Mouse (Mus musculus): ENCODE results near the gene Myh3.
A peak's percentile ranks its signal among the peaks of the same experiment; 100 is the strongest.

Myh3 gene

GRCm38 (mm10) chr11:67104714-67105113 lies 26.6 kb downstream of the Myh3 start:
- DNase-seq (ENCODE audit: low spot score in 2 of 2), result no peak

DNA sequence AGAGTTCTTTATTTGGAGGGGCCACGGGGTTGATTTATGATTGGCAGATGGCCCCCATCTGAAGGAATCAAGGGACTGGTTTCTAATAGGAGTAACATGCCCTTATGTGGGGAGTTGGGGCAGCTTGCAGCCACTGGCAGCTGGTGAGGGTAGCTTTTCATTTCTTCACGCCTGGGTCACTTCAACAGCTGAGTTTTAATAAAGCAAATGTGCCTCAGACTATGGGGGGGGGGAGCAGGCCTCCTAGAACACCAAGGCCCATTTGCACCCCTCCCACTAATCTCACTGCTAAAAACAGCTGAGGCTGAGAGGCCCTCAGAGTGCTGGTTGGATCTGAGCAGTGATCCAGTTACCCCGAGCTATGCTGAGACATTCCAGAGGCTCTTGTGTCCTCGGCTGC lies 27.6 kb downstream of the Myh3 start:
- DNase-seq (ENCODE audit: low spot score in 2 of 2), result no peak

DNA sequence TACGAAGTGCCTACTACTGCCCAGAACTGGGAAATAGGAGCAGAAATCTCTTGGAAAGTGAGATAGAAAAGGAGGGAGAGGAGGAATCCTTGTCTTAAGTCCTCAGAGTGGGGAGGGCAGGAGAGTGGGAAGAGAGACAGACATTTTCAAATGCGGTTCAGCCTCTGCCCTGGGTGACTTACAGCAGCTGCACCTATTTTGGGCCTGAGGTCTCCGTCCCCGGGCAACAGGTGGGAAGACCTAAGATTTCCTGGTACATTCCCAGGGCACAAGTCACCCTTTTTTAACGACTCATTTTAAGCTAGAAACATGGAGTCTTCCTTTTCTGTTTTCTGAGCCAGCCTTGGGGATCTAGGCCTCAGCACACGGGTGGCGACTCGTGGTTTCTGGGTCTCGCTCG lies 28.9 kb downstream of the Myh3 start:
- DNase-seq (ENCODE audit: low spot score in 2 of 2), result no peak

DNA sequence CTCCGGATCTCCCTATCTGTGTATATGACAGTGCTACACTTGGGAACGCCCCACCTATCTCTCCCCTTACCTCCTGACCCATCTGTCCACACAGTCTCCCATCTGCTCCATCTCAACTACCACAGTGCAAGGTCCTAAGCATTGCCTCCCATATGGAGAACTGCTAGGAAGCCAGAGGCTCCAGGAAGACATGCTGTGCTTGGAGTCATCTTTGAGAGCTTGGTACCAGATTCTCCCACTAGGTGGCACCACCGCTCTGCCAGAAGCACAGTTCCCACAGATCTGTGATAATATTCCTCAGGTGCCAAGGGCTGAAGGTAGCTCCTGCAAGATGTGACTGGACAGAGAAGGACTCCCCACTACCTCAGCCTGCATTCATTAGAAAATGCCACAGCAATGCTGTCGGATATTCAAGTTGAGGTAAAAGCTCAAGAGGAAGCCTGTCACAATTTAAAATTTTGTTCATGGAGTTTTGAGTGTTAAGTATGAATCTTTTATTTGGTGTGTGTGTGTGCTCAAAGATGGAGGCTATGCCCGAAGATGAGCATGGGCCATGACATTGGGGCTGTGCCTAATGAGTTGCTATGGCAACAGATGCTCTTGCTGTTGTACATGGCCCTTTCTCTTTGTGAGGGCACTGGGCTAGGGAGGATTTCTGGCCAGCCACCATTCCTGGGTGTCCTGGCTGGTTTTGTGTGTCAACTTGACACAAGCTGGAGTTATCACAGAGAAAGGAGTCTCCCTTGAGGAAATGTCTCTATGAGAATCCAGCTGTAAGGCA lies 32.3 kb downstream of the Myh3 start:
- peak; percentile 51 to 53 for DNase-seq (ENCODE audit: low spot score in 2 of 2)

DNA sequence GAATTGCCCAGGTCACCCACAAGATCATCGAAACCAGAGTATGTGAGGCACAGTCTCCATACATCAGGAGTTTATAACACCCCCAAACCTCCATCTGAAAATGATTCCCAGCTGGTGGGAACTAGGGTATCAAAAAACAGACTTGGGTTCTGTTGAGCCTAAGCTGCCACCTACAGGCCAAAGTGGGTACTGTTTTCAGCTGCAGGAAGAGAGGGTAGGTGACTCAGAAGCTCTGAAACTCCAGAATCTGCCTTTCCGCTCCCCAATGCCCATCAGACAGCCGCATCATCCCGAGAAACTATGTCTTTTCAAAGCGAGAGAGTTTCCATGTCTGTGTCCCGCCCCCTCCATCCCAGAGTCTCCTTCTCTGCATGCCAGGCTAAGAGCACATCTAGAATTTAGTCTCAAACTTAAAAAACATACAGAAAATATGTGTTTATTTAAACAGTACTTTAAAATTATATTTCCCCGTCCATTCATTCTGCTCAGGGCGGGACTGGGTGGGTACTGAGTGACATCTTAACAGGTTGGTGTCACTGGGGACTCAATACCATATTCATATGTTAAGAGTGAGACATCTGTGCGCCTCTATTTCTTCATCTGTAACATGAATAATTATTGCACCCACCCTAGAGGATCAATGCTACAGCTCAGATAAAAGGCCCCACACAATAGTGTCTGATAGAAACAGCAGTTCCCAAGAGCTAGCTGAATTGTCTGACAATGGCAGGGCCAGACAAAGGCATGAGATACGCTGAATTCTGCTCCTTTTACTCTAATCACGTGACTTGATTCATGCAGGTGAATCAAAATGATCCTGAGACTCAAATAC lies 34.1 kb downstream of the Myh3 start:
- DNase-seq (ENCODE audit: low spot score in 2 of 2), result peak; percentile 42 to 47

GRCm38 (mm10) chr11:67112851-67113202 lies 34.7 kb downstream of the Myh3 start:
- DNase-seq (ENCODE audit: low spot score in 2 of 2), result peak; percentile 46 to 48

- DNase-seq (ENCODE audit: low spot score in 2 of 2), result no peak
Measured at GRCm38 (mm10) chr11:67113381-67113780, 35.3 kb downstream of the Myh3 start.

DNA sequence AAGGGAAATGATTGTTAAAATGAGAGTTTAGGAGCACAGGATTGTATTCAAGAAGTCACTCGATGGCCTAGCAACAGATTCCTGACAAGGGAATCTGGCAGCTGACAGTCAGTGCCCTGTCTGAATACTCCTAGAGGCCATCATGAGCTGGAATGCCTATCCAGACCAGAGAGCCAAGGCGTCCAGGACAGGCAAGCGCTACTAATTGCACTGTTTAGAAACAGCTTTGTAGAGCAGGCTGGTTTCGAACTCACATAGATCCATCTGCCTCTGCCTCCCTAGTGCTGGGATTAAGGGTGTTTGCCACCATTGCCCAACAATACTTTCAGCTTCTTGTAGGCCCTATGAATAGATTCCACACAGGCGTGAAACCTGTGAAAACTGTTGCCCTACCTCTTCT lies 36.2 kb downstream of the Myh3 start:
- DNase-seq (ENCODE audit: low spot score in 2 of 2), result no peak

DNA sequence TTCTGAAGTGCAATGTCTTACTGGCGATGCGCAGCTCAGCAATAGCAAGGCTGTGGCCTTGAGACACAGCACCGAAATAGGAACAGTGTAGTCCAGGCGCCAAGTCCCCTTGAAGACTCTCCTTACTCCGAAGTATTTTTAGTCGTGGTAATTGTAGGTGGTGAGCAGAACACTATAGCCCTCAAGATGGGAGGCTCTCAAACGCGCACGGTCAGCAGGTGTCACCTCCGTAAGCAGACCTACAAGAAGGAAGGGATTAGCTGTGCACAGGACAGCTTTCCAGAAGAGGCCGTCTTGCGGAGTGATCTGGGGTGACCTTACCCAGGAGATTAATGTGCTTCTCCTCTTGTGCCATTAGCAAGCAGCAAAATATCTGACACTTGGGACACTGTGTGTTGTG lies 36.8 kb downstream of the Myh3 start:
- DNase-seq (ENCODE audit: low spot score in 2 of 2), result no peak

- no peak for DNase-seq (ENCODE audit: low spot score in 2 of 2)
Measured at GRCm38 (mm10) chr11:67116725-67117124, 38.6 kb downstream of the Myh3 start.

GRCm38 (mm10) chr11:67119539-67120070 lies 41.5 kb downstream of the Myh3 start:
- no peak for DNase-seq (ENCODE audit: low spot score in 2 of 2)

DNA sequence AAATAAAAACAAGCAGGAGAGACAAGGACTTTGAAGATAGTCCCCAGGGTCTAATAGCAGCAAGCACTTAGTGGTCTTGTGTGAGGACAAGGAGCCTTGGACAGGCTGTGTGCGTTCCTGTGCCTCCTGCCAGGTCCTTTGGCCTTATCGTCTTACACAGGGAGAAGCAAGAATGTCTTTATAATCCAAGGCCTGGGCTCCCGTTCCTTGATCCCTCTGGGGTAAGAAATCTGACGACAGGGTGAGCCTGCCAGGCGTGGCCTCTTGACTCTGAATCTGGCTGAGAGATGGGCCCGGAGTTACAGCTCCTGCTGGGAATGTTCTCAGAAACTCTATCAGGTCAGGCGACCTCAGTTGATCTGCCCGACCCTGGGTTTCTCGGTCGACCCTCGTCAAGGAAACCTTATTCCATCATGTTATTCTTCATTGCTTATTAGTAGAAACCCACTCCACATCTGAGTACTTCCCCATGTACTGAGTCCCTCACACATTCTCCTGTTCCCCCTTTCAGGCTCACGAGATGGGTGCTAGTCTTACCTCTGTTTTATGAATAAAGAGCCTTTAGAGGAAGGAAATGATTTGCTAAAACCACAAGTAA lies 42.7 kb downstream of the Myh3 start:
- no peak for DNase-seq (ENCODE audit: low spot score in 2 of 2)

GRCm38 (mm10) chr11:67124943-67125342 lies 46.8 kb downstream of the Myh3 start:
- DNase-seq (ENCODE audit: low spot score in 2 of 2), result no peak

DNA sequence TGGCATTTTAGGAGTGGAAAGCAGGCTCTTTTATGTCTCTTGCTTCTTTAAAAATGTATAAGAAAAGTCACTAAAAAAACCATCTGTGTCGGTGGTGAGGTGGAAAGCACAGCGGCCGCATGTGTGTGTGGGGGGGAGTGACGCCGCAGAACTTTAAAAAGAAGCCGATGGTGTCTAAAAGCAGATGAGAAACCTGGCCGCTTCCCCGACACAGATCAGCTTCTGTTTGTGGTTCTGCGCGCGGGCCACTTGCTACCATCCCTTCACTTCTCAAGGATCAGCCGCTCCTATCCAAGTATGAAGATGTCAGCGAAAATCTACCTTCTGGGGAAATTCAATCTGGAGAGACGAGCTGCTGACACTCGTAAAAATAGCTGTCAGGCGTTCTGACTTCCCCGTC lies 47.3 kb downstream of the Myh3 start:
- DNase-seq (ENCODE audit: low spot score in 2 of 2), result no peak

DNA sequence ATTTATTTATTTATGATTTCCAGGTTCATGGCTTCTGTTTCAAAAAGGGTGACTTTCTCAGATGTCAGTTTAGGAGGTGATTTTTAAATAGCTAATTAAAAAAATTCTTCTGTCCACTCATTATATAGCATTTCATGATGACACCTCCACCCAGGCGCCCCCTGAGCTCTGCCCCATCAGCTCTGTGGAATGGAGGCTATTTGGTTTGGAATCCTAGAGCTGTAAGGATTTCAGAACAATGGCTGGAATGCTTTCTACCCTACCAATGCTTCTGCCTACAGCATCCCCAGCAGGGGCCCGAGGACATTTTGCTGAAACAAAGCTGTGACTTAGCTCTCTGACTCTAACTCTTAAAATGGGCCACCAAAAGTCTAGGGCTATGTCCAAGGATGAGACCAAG lies 55.4 kb downstream of the Myh3 start:
- DNase-seq (ENCODE audit: low spot score in 2 of 2), result no peak

DNA sequence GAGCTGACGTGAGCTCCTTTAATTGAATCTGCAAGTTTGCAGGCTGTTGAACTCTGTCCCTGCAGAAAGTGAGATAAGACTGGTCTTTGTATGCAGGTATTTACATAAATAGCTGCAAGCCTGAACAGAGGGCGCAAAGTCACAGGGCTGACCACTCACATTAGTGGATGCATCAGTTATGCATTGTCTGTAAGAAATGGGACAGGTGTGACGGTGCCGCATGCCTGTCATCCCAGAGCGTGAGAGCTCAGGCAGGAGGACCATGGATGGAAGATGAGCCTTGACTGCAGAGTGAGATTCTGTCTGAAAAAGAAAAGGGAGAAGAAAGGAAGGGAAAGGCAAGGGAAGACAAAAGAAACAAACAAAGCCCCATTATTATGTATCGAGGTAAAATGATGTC lies 56.6 kb downstream of the Myh3 start:
- DNase-seq (ENCODE audit: low spot score in 2 of 2), result no peak

DNA sequence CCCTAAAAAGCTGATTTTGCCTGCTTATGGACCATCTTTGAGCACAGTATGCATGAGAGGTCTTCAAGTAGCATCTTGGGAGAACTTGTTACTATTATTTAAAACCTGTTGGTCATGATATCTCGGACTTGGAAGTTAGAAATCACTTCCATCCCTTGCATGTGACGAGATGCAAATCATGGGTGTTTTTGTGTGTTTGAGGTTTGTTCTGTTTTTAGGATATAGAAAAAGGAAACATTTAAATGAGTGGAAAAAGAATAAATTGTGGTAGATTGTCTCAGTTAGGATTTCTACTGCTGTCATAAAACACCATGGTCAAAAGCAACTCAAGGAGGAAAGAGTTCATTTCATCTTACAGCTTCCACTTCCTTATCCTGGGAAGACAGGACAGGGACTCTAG lies 57.4 kb downstream of the Myh3 start:
- DNase-seq (ENCODE audit: low spot score in 2 of 2), result no peak

DNA sequence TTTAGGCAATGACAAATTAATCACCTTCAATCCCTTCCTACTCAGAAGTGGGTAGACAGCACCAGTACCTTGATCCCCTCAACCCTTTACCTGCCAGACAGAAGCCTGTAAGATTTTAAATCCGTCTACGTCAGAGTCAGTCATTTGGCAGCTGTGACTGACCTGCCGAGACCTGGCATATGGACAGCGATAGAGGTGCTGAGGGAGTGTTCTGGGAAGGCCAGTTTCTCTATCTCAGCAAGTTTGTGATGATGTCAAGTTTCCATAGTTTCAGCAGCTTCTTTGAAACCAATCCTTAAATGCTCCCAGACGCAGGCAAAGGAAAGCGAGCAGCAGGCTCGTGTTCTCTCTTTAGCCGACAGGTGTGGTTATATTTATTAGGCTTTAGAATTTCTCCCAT lies 61.5 kb downstream of the Myh3 start:
- no peak for DNase-seq (ENCODE audit: low spot score in 2 of 2)

DNA sequence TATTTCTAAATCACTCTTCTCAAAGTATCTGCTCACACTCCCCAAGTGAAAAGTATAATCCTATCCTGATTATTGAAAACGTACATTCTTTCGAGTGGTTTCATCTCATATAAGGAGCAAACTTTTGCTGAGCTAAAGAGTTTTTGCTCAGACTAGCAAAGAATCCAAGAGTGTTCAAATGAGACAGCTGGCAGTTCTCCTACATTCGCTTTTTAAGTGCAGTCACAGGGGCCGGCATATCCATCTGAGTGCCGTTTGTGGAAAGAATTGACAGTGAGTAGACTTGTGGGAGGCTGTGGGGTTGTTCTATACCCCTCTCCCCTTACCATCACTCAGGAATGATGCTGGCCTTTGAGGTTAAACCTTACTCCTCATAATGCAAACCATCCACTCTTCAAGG lies 62.1 kb downstream of the Myh3 start:
- DNase-seq (ENCODE audit: low spot score in 2 of 2), result no peak

GRCm38 (mm10) chr11:67141031-67141430 lies 62.9 kb downstream of the Myh3 start:
- DNase-seq (ENCODE audit: low spot score in 2 of 2), result no peak

DNA sequence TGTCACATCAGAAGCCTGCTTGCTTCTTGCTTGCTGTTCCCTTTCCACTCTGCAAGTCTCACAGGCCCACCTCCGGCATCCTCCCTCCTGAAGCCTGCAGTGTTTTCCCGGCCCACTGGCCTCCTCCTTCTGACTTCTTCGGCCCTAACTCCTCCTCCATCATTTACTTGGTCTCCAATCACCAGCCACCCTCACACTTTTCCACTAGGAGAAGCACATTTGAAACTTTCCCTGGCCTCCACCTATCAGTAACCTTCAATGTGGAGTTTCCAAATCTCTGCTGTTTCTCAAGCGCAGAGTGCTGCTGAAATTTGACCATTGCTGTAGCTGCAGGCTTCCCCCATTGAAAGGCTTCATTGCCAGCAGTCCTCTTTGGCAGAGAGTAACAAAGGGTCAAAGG lies 63.9 kb downstream of the Myh3 start:
- DNase-seq (ENCODE audit: low spot score in 2 of 2), result no peak

- no peak for DNase-seq (ENCODE audit: low spot score in 2 of 2)
Measured at GRCm38 (mm10) chr11:67143065-67143464, 65.0 kb downstream of the Myh3 start.

All from urinary bladder, postnatal 36 days (tissue).